Mouse (Mus musculus) cerebellum, postnatal 10 days (tissue): ENCODE measurements around the gene Zbtb17.

Source experiments
- DNase-seq, 2 experiments: peaks; one replicate each; pipeline ENCODE4 v3.0.0; 2021; ENCODE audit warnings: mixed read lengths in 2 of 2

Zbtb17 gene

GRCm38 (mm10) chr4:141460481-141460880, 16.0 kb downstream of the Zbtb17 start:
- DNase-seq = no peak

GRCm38 (mm10) chr4:141461088-141461487, 16.6 kb downstream of the Zbtb17 start:
- peak in 1 of 2 experiments; percentile 34 for DNase-seq

DNA sequence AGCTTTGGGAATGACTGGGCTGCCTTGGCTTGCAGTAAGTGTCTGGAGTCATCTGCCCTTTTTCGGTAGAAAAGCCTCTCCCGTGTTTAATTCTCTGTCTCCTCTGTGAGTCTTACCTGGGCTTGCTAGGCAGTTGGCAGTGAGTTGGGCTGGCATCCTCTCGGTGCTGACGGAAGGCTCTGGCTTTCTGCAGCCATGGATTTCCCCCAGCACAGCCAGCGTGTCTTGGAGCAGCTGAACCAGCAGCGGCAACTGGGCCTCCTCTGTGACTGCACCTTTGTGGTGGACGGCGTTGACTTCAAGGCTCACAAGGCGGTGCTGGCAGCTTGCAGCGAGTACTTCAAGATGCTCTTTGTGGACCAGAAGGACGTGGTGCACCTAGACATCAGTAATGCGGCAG, 17.1 kb downstream of the Zbtb17 start:
- peak; percentile 36 to 47 for DNase-seq

GRCm38 (mm10) chr4:141463472-141463871, 19.0 kb downstream of the Zbtb17 start:
- DNase-seq = peak in 1 of 2 experiments; percentile 28

DNA sequence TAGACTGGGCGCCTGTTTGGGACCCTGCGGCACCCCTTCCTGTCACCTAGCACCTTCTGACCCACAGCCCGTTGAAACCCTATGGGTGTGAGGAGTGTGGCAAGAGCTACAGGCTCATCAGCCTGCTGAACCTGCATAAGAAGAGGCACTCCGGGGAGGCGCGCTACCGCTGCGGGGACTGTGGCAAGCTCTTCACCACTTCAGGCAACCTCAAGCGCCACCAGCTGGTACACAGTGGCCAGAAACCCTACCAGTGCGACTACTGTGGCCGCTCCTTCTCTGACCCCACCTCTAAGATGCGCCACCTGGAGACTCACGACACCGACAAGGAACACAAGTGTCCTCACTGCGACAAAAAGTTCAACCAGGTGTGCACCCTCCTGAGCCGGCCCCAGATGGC, 20.3 kb downstream of the Zbtb17 start:
- DNase-seq = no peak

DNA sequence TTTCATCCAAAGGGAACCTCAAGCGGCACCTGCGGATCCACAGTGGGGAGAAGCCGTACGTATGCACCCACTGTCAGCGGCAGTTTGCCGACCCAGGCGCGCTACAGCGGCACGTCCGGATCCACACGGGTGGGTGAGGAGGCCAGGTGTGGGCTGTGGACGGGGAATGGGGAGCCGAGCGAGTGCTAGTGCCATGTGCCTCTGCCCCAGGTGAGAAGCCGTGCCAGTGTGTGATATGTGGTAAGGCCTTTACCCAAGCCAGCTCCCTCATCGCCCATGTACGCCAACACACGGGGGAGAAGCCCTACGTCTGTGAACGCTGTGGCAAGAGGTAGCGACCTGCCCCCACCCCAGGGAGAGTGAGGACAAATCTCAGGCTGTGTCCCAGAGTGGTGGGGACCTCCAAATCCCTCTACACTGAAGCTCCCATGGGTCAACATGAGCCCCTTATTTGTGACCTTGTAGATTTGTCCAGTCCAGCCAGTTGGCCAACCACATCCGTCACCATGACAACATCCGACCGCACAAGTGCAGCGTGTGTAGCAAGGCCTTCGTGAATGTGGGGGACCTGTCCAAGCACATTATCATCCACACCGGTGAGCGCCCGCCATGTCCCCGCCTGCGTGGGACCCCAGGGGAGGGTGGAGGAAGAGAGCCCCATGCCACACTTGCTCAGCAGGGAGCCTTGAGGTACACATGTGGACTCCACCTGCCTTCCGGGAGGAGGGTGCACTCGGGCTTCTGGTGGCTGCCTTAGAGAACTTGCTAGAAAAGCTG, 21.2 kb downstream of the Zbtb17 start:
- peak; percentile 36 to 44 for DNase-seq

DNA sequence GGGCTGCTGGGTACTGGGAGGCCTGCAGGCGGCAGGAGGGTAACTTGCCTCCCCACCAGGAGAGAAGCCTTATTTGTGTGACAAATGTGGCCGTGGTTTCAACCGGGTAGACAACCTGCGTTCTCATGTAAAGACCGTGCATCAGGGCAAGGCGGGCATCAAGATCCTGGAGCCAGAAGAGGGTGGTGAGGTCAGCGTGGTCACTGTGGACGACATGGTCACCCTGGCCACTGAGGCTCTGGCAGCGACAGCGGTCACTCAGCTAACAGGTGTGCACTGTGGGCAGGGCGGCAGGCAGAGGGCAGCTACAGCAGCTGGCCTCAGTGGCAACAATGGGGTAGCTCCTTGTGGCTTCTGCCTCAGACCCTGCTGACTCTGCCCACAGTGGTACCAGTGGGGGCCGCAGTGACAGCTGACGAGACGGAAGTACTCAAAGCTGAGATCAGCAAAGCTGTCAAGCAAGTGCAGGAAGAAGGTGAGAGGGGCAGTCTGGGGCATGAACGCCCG, 21.9 kb downstream of the Zbtb17 start:
- no peak for DNase-seq

- DNase-seq = peak; percentile 53 to 54
Measured at GRCm38 (mm10) chr4:141466844-141467580, 22.6 kb downstream of the Zbtb17 start.

- DNase-seq = no peak
Measured at GRCm38 (mm10) chr4:141467581-141467927, 23.1 kb downstream of the Zbtb17 start.

DNA sequence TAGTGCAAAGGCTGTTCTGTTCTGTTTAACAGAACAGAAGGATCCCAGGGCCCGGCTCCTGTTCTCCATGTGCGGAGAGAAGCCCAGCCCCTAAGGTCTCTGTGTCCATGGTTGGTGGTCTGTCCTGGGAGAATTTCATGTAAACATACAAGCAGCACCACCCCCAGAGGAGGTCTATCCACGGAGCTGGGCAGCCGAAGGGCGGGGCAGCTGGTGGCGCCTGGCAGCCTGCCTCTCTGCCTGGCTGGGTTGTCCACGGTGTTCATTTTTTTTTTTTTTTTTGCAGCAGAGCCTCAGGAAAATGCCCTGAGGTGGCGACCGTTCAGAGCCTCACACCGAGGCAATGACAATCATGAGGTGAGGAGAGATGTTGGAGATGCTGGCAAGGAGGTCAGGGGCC, 24.1 kb downstream of the Zbtb17 start:
- peak; percentile 81 for DNase-seq

- no peak for DNase-seq
Measured at GRCm38 (mm10) chr4:141469343-141469742, 24.9 kb downstream of the Zbtb17 start.

GRCm38 (mm10) chr4:141471491-141471890, 27.0 kb downstream of the Zbtb17 start:
- DNase-seq = peak in 1 of 2 experiments; percentile 20

DNA sequence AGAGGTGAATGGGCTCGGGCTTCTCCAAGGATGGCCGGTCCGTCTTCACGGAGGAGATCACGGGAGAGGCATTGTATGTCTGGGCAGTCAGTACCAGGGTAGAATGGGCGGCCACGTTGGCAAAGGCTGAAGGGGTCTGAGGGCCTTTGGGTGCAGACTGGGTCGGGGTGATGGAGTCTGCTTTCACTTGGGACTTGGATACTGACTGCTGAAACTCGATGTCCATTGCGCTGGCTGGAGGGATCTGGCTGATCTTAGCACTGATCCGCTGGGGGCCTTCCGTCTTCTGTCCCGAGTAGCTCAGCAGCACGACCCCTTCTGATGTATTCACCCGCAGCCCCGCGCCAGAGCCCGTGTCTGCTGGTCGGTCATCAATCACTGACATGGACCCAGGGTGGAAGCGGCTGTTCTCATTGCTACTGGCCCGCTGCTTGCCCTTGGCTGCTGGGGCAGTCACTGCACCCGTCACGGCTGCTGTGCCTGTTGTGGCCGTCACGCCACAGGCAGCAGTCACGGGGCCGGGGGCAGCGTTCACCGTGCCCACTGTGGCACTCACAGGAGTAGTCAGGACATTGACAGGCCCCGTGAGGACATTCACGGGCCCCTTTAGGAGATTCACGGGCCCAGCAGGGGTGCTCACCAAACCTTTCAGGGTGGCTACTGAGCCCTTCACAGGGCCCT, 28.3 kb downstream of the Zbtb17 start:
- DNase-seq = peak in 1 of 2 experiments; percentile 23

GRCm38 (mm10) chr4:141474431-141474830, 30.0 kb downstream of the Zbtb17 start:
- peak; percentile 55 to 63 for DNase-seq

DNA sequence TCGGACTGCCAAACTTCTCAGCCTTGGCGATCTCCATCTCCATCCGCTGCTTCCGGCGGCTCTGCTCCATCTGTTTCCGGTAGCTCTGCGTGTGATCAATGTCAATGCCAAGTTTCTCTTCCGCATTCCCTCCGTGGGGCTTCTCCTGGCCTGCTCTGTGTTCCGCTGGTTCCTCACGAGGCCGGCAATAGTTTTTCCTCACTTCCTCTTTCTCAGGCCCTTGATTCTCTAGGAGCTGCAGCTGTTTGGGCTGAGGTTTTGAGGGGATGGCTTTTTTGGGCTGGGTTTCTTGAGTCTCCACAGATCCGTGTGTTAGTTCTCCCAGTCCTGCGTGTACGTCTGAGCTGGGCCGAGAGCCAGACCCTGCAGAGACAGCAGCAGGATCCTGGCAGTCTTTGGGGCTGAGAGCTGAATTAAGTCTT, 33.2 kb downstream of the Zbtb17 start:
- DNase-seq = peak; percentile 96

- DNase-seq = peak; percentile 81 to 84
Measured at GRCm38 (mm10) chr4:141478225-141478624, 33.8 kb downstream of the Zbtb17 start.

GRCm38 (mm10) chr4:141478794-141479193, 34.3 kb downstream of the Zbtb17 start:
- peak; percentile 56 to 66 for DNase-seq

GRCm38 (mm10) chr4:141479411-141479810, 35.0 kb downstream of the Zbtb17 start:
- DNase-seq = peak; percentile 65 to 73

GRCm38 (mm10) chr4:141484071-141484470, 39.6 kb downstream of the Zbtb17 start:
- no peak for DNase-seq

GRCm38 (mm10) chr4:141487581-141487980, 43.1 kb downstream of the Zbtb17 start:
- DNase-seq = no peak

DNA sequence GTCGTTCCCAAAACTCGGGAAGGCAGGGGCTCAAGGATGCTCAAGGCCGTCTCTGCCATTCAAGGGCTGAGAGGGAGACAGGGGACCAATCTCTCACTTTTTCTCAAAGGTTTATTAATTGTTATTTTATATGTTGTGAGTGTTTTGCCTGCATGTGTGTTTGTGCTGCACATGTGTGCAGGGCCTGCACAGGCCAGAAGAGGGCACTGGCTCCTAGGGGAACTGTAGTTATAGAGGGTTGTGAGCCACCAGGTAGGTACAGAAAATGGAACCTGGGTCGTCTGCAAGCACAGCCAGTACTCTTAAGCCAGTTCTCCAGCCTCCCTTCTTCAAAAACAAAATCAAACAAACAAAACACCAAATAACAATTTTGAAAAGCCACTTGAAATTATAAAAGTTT, 44.2 kb downstream of the Zbtb17 start:
- DNase-seq = peak; percentile 39

GRCm38 (mm10) chr4:141500637-141501036, 56.2 kb downstream of the Zbtb17 start:
- no peak for DNase-seq

DNA sequence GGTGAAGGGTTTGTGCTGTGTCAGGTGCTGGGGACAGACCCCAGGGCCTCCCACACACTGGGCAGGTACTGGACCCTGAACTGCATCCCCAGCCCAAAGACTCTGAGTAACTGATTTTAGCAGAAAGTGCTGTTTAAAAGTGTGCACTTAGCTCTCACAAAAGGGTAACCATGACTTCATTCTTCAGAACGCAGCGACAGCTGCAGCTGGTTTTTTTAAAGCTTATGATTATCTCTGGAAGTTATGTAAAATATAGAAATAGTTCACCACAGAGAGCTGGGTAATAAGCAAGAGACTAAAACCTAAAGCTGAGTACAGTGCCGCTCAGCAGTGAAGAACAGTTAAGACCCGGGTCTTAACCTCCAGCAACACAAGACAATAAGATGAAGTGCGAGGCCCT, 56.6 kb downstream of the Zbtb17 start:
- no peak for DNase-seq
